In genomic region chr11:7765303-7765702, GRCm38 (mm10) we compare ENCODE assay signal across 27 mouse cellular contexts.
DNase-seq lines count a peak whose midpoint lies in the region; ATAC-seq and TF ChIP-seq lines count a peak whose summit lies in the region.
"Had no signal": no experiment of that assay in that cellular context is flagged by ENCODE, and none has a peak within 500 bp of the region (broad histone marks: within the 10 kb centered on the region; RNA-seq: fewer than 3 reads in every experiment).

No protein-coding gene starts in this region.

- H3K4me1 ChIP-seq in heart, embryonic 10.5 days: no peaks in the 10 kb centered on the region
- H3K4me1 ChIP-seq in liver, adult 2 months (ENCODE audit: control insufficient read depth, insufficient read depth, low read length): peaks cover 3% of the 10 kb centered on the region; the same call in 1 of the 2 replicates
- H3K4me1 ChIP-seq in liver, postnatal 0 days (ENCODE audit: insufficient read depth): no peaks in the 10 kb centered on the region
- H3K4me1 ChIP-seq: embryonic facial prominence, embryonic 12.5 days; embryonic facial prominence, embryonic 15.5 days; heart, embryonic 12.5 days; heart, embryonic 15.5 days had no signal

- H3K27ac ChIP-seq in heart, embryonic 10.5 days: no peak overlapping the region
- H3K27ac ChIP-seq in liver, adult 2 months (replicated peaks; ENCODE audit: insufficient read depth, low read depth, low read length): no peak overlapping the region
- no peak overlapping the region for H3K27ac ChIP-seq in liver, postnatal 0 days (ENCODE audit: low read depth)
- H3K27ac ChIP-seq: embryonic facial prominence, embryonic 12.5 days; embryonic facial prominence, embryonic 15.5 days; gastrocnemius, adult 2 months; heart, embryonic 15.5 days; hindbrain, embryonic 14.5 days; hindbrain, postnatal 0 days had no signal

- TF ChIP-seq EP300 in liver, postnatal 0 days (IDR thresholded peaks at IDR 0.05; ENCODE audit: low read depth): no peak

- WGBS in heart, embryonic 10.5 days: 63% methylated on average over 1 of the region's 1 CpGs
- WGBS in liver, adult 2 months: 25% methylated on average over 1 of the region's 1 CpGs
- WGBS in liver, postnatal 0 days (ENCODE audit: insufficient replicate concordance): 61% methylated on average over 1 of the region's 1 CpGs

- DNase-seq in adrenal gland, adult 2 months: peak; percentile 8
- no peak for DNase-seq in adrenal gland, postnatal 25 days
- peak; percentile 9 to 12 for DNase-seq in heart, adult 18-20 months
- no peak for DNase-seq in heart, embryonic 10.5 days (ENCODE audit: low spot score)
- DNase-seq in liver, adult 2 months (ENCODE audit: extremely low read depth, low read depth, low spot score): peak; percentile 43
- DNase-seq in liver, postnatal 0 days: no peak
- no peak for DNase-seq in thymus, postnatal 10 days (ENCODE audit: low spot score in 2 of 2)
- no peak for DNase-seq in testis, postnatal 14 days (ENCODE audit: low spot score)
- DNase-seq: adrenal gland, postnatal 14 days; cerebellum, adult 11-12 months; cerebellum, adult 8-10 months; cerebellum, postnatal 10 days; cerebellum, postnatal 36 days; forebrain, postnatal 0 days; gastrocnemius, adult 2 months; gastrocnemius, postnatal 25 days; heart, postnatal 10 days; heart, postnatal 4 days had no signal

- no peak for TF ChIP-seq CTCF in liver, adult 2 months (IDR thresholded peaks at IDR 0.05; ENCODE audit: low read depth, low read length)
- no peak for TF ChIP-seq CTCF in liver, postnatal 0 days (IDR thresholded peaks at IDR 0.05; ENCODE audit: low read depth)

- H3K9me3 ChIP-seq in heart, embryonic 10.5 days: no peaks in the 10 kb centered on the region
- H3K9me3 ChIP-seq in liver, postnatal 0 days (ENCODE audit: low read length): no peaks in the 10 kb centered on the region
- H3K9me3 ChIP-seq: embryonic facial prominence, embryonic 12.5 days; embryonic facial prominence, embryonic 15.5 days; heart, embryonic 12.5 days; heart, embryonic 15.5 days had no signal

- H3K4me2 ChIP-seq in liver, postnatal 0 days (ENCODE audit: low read depth, low read length): no peak overlapping the region
- H3K4me2 ChIP-seq: embryonic facial prominence, embryonic 12.5 days; embryonic facial prominence, embryonic 15.5 days; heart, embryonic 12.5 days; heart, embryonic 15.5 days; hindbrain, embryonic 14.5 days had no signal

- no peak overlapping the region for H3K4me3 ChIP-seq in heart, embryonic 10.5 days
- H3K4me3 ChIP-seq in liver, adult 2 months (ENCODE audit: insufficient read depth, low read depth, low read length): no peak overlapping the region
- H3K4me3 ChIP-seq in liver, postnatal 0 days (ENCODE audit: low read depth, low read length): no peak overlapping the region
- H3K4me3 ChIP-seq: embryonic facial prominence, embryonic 12.5 days; embryonic facial prominence, embryonic 15.5 days; gastrocnemius, adult 2 months; heart, embryonic 12.5 days; heart, embryonic 15.5 days had no signal

- H3K27me3 ChIP-seq in heart, embryonic 10.5 days (ENCODE audit: insufficient read depth, poor library complexity, severe bottlenecking): no peaks in the 10 kb centered on the region
- H3K27me3 ChIP-seq in liver, adult 2 months (ENCODE audit: control insufficient read depth, insufficient read depth, low read length): no peaks in the 10 kb centered on the region
- no peaks in the 10 kb centered on the region for H3K27me3 ChIP-seq in liver, postnatal 0 days (ENCODE audit: insufficient read depth, low read length)
- H3K27me3 ChIP-seq: embryonic facial prominence, embryonic 12.5 days; embryonic facial prominence, embryonic 15.5 days; heart, embryonic 12.5 days; heart, embryonic 15.5 days had no signal

- no peaks in the 10 kb centered on the region for H3K79me2 ChIP-seq in liver, adult 2 months (ENCODE audit: control insufficient read depth, insufficient read depth, low read length)

- TF ChIP-seq POLR2A in liver, adult 2 months (IDR thresholded peaks at IDR 0.05; ENCODE audit: extremely low read depth, insufficient read depth, low read length): no peak

- no peak overlapping the region for H3K9ac ChIP-seq in liver, adult 2 months (ENCODE audit: low read depth, low read length)
- no peak overlapping the region for H3K9ac ChIP-seq in liver, postnatal 0 days (replicated peaks)
- H3K9ac ChIP-seq: embryonic facial prominence, embryonic 12.5 days; embryonic facial prominence, embryonic 15.5 days; forebrain, postnatal 0 days; heart, embryonic 12.5 days; heart, embryonic 15.5 days; hindbrain, embryonic 14.5 days had no signal

- no peak for ATAC-seq in liver, postnatal 0 days
- ATAC-seq: activated CD4-positive, CD25-positive, alpha-beta regulatory T cell, adult 4 months; forebrain, embryonic 14.5 days; forebrain, postnatal 0 days; hindbrain, postnatal 0 days; inflammation-experienced regulatory T-cells, adult 6 months had no signal

- H3K36me3 ChIP-seq in heart, embryonic 10.5 days: no peaks in the 10 kb centered on the region
- no peaks in the 10 kb centered on the region for H3K36me3 ChIP-seq in liver, adult 2 months (ENCODE audit: control insufficient read depth, insufficient read depth, low read length)
- H3K36me3 ChIP-seq in liver, postnatal 0 days (replicated peaks; ENCODE audit: insufficient read depth, low read length): no peaks in the 10 kb centered on the region
- H3K36me3 ChIP-seq: embryonic facial prominence, embryonic 12.5 days; embryonic facial prominence, embryonic 15.5 days; heart, embryonic 12.5 days; heart, embryonic 15.5 days had no signal

Comparison
In these comparisons a context has a peak if more than half of its experiments do, and no peak if none do; other contexts are left out.
1. DNase-seq: peak in adrenal gland, adult 2 months (single experiment), heart, adult 18-20 months (2 of 2) and liver, adult 2 months (single experiment); none in adrenal gland, postnatal 25 days (single experiment), heart, embryonic 10.5 days (single experiment), liver, postnatal 0 days (single experiment), thymus, postnatal 10 days (0 of 2) and testis, postnatal 14 days (single experiment).